Mouse (Mus musculus) A20 (cell line): ENCODE results near the gene Fuca1.

Source experiments
- DNase-seq: peaks from one replicate; pipeline ENCODE4 v3.0.0-alpha.2; 2011; ENCODE audit warnings: low read depth, low spot score

Fuca1 gene

DNA sequence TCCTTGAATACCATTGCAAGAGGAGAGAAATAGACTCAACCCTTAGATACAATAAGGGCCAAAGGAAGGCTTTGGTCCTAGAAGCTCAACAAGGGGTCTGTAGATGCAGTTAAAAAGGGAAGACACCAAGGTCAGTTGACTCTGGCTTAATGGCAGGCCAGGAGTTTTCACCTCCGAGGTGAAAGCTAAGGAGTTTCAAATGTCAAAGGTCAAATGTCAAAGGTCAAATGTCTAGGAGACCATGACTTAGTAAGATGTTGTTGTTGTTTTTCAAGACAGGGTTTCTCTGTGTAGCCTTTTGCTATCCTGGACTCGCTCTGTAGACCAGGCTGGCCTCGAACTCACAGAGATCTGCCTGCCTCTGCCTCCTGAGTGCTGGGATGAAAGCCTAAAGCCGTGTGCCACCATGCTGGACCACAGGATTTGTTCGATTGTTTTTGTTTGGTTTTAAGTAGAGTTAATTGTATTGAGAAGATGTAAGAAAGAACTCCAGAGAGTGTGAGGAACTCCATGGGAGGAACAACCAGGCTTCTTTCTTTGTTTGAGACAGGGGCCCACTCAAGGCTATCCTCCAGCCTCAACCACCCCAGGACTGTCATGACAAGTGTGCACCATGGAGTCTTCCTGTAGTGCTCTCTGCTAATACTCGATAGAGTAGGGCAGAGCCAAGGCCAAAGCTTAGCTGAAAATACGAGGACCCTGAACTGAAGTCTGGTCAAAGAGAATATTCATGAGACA is 31.2 kb upstream of the Fuca1 start:
- no peak for DNase-seq

DNA sequence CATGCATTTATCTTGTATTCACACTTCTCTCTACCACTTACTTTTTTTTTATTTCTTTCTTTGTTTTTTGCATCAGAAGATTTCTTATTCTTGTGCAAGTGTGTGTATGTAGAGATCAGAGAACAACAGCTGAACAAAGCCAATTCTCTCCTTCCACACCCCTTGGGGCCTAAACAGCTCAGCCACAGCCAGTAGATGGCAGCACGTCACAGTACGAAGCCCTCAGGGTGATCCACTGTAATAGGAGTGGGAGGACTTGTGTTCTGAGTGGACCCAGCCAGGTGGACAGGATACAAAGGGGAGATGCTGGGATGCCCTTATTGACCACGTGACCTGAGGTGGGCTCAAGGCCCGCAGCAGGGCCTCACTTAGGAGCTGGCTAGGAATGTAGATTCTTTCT is 30.7 kb upstream of the Fuca1 start:
- peak; percentile 77 for DNase-seq

DNA sequence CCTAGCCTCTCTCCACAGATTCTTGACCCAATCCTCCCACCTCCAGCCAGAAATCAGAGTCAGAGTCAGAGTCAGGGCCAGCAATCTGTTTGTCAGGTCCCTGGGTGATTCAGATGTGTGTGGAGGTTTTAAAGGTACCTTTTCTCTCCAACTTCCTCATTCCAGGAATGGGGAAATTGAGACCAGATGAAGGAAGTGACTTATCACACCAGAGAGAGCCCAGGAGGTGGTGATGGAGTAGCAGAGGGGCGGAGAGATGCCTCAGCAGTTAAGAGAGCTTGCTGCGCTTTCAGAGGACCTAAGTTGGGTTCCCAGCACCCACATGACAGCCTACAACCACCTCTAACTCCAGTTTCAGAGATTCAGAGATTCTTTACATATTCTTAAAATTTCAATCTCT is 29.0 kb upstream of the Fuca1 start:
- no peak for DNase-seq

- DNase-seq = no peak
These were observed 27.7 kb upstream of the Fuca1 start for GRCm38 (mm10) chr4:135892884-135893283.

DNA sequence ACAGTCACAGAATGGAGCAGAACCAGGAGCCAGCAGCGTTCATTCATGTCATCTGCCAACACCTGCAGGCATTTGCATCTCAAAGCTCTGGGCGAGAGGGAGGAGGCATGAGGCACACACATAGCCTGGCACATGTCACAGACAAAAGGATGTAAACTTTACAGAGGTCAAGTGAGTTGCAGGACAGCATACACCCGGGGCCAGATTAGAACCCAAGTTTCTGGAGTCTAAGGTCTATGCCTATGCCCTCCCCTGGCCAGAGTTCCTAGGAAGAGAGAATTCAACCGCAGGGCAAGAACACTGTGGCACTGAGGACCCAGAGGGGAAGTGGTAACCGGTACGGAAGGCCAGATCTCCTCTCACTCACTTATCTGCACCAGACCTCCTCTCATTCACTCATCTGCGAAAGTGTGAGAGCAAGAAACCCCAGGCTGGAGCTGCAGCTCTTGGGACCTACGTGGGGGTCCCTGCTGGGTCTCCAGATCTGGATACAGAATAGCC is 25.4 kb upstream of the Fuca1 start, which contains the start of gene Cnr2:
Gene Cnr2, plus strand, starts transcription at position 324 of the 501 bp plus-strand sequence.
- peak; percentile 85 for DNase-seq

- DNase-seq = no peak
These were observed 24.4 kb upstream of the Fuca1 start for GRCm38 (mm10) chr4:135896157-135896556.

DNA sequence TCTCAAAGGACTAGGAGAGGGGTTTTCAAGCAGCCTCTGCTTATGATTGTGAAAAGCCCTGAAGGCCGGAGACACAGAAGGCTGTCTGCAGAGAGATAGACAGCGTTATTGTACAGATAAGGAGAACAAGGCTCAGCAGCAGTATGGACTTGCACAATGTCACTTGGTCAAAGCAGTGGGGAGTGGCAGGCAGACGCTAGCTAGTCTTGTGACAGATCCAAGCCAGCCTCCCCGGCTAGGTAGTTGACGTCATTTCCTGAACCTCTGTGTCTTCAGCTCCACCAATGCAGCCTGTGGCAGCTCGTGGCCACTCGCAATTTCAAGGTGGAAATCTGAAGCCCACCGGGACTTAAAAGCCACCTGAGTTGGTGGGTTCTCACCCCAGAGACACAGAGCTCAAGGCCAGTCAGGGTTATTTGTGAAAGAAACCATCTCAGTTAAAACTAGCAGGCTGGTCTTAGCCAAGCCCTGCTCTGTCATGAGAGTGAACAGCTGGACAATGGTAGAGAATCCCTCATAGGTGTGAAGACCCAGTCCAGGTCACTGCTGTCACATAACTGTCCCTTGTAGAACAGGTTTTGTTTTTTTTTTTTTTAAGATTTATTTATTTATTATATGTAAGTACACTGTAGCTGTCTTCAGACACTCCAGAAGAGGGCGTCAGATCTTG is 22.0 kb upstream of the Fuca1 start:
- peak; percentile 82 for DNase-seq

- no peak for DNase-seq
These were observed 21.5 kb upstream of the Fuca1 start for GRCm38 (mm10) chr4:135899050-135899448.

GRCm38 (mm10) chr4:135900008-135900407 is 20.5 kb upstream of the Fuca1 start:
- peak; percentile 85 for DNase-seq

DNA sequence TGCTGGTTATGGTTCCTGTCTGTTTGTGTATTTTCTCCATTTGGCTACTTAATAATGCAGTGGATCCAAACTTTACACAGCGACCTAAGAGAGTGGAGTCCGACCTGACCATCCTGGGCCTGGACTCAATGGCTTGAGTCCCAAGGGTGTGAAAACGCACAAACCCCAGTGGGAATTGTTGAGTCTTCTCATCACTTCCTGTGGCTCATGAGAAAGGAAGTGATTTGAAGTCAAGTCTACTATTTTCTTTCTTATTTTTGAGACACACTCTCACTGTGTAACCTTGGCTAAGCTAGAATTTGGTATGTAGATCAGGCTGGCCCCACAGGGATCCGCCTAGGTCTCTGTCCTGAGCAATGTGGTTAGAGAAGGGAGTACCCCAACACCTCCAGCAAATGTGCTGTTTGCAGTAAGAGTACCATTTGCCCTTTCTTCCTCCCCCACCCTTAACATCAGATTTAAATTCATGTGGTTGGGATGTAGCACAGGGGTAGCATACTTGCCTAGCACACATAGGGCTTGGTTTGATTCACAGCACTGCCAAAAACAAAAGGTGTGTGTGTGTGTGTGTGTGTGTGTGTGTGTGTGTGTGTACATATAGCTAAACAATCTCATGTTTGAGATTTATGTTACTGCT is 17.8 kb upstream of the Fuca1 start:
- DNase-seq = no peak

- DNase-seq = no peak
These were observed 15.7 kb upstream of the Fuca1 start for GRCm38 (mm10) chr4:135904810-135905209.

DNA sequence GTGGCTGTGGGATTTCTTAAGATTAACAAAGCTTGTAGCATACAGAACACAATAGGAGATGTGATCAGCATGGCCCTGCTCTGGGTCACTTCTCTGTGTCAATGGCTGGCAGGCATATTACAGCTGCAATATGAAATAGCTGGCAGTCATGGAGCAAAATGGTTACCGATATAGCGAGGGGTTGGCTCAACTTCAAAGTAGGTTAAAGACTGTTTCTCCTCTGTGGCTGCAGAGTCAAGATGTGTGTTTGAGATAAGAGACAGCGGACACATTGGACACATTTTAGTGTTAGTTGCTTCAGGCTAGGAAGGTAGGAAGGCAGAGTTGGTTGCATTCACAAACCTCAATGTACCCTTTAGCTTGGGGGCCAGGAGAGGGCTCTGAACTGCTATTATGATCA is 13.9 kb upstream of the Fuca1 start:
- no peak for DNase-seq

- DNase-seq = no peak
These were observed 11.0 kb upstream of the Fuca1 start for GRCm38 (mm10) chr4:135909326-135910066.

DNA sequence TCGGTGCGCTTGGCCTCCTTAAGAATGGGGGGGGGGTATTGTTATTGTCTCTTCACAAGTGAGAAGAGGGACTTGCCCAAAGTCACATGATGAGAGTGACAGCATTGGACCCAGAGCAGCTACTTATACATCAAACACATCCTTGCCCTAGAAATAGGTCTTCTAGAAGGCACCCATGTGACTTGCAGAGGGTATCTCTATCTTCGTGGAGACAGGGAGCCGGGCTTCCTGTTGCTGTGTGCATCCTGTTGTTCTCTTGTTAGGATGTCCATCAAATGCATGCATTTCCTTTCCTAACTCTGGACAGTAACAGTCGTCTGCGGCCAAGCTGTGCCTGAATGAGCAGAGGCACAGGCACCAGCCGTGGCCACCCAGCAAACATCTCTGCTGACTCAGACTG is 9.0 kb upstream of the Fuca1 start:
- DNase-seq = no peak

- no peak for DNase-seq
These were observed 8.4 kb upstream of the Fuca1 start for GRCm38 (mm10) chr4:135912164-135912563.

DNA sequence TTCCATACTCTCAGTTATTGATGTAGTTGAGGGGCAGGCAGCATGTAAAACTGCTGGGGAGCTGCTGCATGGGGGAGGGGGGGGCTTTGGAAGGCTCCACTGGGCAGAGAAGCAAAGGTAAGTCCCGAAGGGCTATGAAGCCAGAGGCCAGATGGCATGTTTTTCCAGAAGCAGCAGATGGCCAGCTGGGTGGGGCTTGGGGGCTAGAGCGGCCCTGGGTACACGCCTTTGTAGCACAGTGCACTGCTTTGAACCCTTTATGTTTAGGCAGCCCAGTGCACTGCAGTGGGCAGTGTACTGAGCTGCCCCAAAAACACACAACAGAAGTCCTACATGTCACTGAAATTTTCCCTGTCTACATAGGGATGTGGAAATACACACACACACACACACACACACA is 7.7 kb upstream of the Fuca1 start:
- no peak for DNase-seq

DNA sequence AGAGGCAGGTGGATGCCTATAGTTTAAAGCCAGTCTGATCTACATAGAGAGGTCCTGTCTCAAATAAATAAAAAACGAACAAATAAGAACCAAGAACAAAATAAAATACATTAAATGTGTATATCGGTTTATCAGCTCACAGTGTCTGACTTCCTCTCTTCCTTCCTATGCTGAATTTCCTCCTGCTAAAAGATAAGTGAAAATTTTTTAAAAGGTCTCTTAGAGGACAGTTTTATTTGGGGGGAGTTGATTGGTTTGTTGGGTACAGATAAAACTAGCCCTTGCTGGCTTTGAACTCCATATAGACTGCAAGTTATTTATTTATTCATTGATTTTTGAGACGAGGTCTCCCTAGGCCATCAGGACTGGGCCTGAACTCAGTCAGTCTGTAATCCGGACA is 7.1 kb upstream of the Fuca1 start:
- no peak for DNase-seq

- peak; percentile 68 for DNase-seq
These were observed 1.8 kb upstream of the Fuca1 start for GRCm38 (mm10) chr4:135918635-135919279.

- no peak for DNase-seq
These were observed 1.3 kb upstream of the Fuca1 start for GRCm38 (mm10) chr4:135919280-135919639.

DNA sequence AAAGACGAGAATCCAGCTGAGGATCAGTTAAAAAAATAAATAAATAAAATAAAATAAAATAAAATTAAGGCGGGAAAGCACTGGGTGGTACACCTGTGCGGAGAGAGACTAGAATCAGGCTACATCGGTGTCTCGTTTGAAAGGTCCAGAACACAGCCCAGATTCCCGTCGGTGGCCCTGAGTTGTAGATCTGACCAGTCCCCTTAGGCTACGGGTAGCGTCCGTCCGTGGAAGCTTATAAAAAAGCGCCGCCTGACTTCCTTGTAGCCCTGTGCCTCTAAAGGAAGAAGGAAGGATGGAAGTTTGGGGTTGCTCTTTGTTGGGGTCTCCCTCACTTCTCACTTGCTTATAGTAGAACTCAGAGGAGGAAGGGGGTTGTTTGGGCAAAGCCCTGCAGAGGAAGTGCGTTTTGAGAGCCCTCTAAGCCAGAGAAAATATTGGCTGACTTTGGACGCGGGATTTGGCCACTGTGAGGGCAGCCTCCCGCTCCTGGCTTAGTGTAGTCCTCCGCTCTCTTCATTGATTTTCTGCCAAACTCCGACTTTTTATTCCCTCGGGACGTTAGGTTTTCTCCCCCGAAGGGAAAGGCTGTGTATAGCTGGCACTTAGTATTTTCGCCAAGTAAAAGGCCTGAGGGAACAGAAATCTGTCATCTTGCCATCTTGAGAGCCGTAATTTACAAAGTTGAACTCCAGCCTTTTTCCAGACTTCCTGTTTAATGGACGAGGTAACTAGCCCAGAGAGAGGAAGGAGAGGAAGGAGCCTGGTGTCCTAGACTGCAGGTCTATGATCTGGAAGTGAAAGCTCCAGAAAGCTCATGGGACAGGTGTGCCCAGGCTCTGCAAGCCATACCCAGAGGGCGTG is 954 bp downstream of the Fuca1 start:
- DNase-seq = peak; percentile 63
